Mouse (Mus musculus) cerebral cortex, adult 2 months (tissue): ENCODE data around the gene Nubp2.

Source experiments
- WGBS: fragments of 180-500 bp; shearing (Covaris S2); methylation state at CpG from one replicate; pipeline ENCODE4 v1.1.7; 2018; 5-methylcytosine and 5-hydroxymethylcytosine counted together

Gene Nubp2

DNA sequence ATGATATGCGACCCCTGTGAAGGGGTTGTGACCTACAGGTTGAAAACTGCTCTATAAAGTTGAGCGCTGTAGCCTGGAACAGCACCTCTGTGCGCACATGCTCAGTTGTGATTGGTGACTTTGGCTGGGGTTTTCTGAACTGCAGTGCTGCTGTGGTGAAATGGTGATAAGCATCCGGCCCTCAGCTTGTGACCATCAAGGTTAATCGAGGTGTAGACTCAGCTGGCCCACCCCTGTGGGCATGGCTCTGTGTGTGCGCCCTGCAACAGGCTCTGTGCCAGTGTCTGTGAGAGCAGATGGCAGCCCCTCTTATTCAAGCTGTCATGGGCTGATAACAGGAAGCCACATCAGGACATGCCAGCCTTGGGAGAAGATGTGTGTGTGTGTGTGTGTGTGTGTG lies 27.2 kb downstream of the Nubp2 start:
- WGBS: 77% methylated on average over 6 of the region's 6 CpGs

GRCm38 (mm10) chr17:24857831-24858470 lies 28.2 kb downstream of the Nubp2 start:
- WGBS: 91% methylated on average over 8 of the region's 8 CpGs

- WGBS: 93% methylated on average over 13 of the region's 13 CpGs
Observed at GRCm38 (mm10) chr17:24856589-24856988, 29.6 kb downstream of the Nubp2 start.

GRCm38 (mm10) chr17:24855838-24856464 lies 30.2 kb downstream of the Nubp2 start:
- WGBS: 53% methylated on average over 3 of the region's 3 CpGs

DNA sequence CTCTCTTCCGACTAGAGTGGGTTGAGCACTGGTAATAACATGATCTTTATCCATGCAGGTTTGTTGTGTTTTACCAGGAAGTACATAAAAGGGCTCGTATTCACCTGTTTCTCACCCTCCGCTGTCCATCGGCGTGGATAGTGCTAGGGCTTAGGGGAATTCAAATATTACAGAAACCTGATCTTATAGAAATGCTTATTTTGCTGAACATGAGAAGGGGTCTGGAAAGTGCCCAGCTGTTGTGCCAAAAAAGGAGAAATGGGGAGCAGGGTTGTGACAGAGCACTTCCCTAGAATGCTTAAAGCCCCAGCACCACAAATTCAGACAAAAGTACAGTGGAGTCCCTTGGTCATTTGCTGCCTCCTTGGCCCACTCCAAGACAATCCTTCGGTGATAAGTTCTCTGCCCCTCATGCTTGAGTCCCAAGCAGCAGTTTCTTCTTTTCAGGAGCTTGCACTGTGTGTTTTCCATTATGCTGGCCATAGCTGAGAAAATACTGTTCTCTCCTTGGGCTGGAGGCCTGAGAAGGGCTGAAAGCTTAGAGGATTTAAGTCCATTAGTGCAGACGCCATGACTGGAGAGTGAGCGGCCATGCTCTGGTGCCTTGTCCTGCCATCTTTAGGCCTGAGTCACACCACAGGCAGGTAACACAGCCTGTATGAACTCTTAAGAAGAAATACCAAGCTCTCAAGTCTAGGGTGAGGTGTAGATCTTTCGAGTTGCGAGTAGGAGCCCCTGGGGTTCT lies 34.6 kb downstream of the Nubp2 start:
- 75% methylated on average over 10 of the region's 10 CpGs for WGBS

GRCm38 (mm10) chr17:24850773-24851127 lies 35.4 kb downstream of the Nubp2 start:
- 1% methylated on average over 20 of the region's 20 CpGs for WGBS

DNA sequence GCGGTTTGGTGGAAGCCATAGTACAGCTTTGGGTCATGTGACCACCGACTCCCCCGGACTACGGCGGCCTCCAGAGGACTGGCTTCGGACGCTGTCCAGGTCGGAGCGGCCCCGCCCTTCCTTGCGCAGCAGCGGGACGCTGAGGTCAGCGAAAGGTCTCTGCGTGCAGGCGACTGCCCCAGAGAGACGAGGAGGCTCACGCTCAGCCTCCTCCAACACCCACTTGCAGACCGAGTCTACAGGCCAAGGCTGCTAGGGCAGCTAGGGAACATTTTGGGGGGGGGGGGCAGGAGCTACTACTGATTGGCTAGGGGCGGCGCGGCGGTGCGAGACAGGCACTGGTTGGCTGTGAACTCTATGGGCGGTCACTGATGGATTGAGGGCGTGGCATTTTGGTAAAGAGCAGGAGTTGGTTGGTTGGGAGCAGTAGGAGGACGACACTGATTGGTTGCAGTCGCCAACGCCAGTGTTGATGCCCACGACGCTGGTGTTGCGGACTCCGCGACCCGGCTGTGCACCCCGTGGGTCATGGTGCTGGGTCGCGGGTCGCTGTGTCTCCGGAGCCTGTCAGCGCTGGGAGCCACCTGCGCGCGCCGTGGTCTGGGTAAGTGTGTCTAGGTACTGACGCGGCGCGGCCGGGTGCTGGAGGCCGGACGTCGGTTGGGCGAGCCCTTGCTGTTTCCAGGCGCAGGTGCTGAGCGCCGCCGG lies 35.9 kb downstream of the Nubp2 start, which contains the start of gene Fahd1:
Gene Fahd1, minus strand, starts transcription at position 300 of the 708 bp plus-strand sequence.
- WGBS: under 1% methylated on average over 58 of the region's 58 CpGs

- WGBS: 0% methylated on average over 21 of the region's 21 CpGs
Observed at GRCm38 (mm10) chr17:24849733-24850064, 36.5 kb downstream of the Nubp2 start.

DNA sequence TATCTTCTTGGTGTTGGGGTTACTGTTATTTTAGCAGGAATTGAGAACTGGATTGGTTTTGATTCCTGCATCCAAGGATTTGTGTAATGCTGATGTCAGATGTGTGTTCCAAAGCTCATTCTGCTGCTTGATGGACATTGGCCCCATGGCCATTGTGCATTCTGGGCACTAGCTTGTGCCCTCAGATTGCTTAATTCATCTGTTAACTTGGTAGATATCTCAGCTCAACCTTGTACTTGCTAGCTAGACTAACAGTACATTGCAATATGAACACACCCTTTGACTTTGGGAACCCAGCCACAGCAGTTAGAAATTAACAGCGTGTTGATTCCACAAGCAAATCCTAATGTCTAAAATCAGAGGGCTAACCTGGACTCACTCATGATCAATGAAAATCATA lies 38.8 kb downstream of the Nubp2 start:
- WGBS: 100% methylated on average over 1 of the region's 1 CpGs

DNA sequence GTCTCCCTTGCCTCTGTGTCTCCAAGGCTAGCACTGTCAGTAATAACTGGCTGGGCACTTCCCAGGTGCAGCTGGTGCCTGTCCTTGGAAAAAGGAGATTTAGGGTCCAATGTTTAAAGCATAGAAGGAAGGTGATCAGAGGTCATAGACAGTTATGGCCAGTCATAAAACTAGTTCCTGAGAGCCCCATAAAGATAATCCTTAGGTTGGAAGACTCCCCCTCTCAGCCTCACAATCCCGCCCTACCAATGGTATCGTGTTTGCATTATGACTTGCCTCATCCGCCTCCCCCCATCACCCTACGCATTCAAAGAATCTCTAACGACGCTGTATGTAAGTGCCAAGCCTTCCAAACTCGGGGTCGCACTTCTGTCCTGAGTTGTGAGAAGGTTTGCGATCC lies 41.6 kb downstream of the Nubp2 start:
- 59% methylated on average over 9 of the region's 9 CpGs for WGBS

GRCm38 (mm10) chr17:24842631-24843030 lies 43.5 kb downstream of the Nubp2 start:
- WGBS: 73% methylated on average over 2 of the region's 2 CpGs

- WGBS: 69% methylated on average over 4 of the region's 4 CpGs
Observed at GRCm38 (mm10) chr17:24841133-24841532, 45.0 kb downstream of the Nubp2 start.

DNA sequence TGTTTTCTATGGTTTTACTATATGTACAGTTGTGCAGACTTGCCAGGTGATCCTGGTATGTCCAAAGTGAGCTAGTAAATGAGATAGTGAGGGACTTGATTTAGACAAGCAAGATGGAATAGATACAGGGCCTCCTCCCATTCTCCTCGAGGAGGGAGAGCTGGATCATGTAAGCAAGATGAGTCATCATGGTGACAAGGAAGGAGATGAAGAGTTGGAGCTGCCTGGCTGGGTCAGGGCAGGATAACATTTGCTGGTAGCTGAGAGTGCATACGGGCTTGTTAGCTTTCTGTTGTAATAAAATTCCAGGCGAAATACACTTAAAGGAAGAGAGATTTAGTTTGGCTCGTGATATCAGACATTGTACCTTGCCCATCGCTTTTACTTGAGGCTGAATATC lies 45.8 kb downstream of the Nubp2 start:
- WGBS: 52% methylated on average over 5 of the region's 5 CpGs

DNA sequence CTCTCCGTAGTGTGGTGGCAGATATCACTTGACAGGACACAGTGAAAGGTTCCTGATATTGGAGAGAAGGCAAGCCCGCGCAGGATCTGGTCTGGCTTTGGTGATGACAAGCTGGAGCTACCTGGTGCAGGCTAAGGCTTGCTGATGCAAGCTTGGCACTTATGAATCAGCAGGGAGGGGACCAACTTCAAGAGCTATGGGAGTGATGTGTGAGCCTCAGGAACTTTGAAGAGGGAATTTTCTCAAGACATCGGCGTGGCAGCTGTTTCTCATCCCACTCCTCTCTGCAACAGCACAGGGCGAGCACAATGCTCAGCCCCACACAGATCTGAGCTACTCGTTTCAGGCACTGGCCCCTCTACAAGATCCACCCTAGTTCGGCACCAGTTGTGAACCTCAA lies 46.3 kb downstream of the Nubp2 start, which contains the start of gene Hagh:
Gene Hagh, plus strand, starts transcription at position 302 of the 400 bp plus-strand sequence.
- WGBS: 53% methylated on average over 8 of the region's 8 CpGs
